Mouse (Mus musculus) ovary, postnatal 14 days (tissue): ENCODE measurements around the gene Hoxb4.

Source experiments
- DNase-seq: peaks from one replicate; pipeline ENCODE4 v3.0.0; 2022; ENCODE audit warnings: low spot score

The Hoxb4 gene

GRCm38 (mm10) chr11:96298895-96299667, 19.0 kb upstream of the Hoxb4 start:
- no peak for DNase-seq

DNA sequence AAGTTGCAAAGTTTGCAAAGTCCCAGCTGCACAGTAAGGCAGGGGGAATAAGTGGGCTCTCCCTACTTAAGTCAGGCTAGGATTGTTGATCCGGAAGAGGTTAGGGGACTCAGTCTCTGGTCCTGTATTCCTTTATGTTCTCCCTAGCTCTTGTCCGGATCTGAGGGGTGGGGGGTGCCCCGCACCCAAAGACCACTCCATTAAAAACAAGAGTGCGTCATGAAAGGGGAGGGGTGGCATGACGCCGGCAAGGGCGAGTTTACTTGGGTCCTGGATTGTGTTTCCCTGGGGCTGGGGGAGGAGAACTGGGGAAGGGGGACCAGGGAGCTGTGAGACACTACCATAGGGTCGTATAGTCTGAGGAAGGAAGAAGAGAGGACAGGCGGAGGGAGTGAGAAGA, 18.3 kb upstream of the Hoxb4 start:
- no peak for DNase-seq

DNA sequence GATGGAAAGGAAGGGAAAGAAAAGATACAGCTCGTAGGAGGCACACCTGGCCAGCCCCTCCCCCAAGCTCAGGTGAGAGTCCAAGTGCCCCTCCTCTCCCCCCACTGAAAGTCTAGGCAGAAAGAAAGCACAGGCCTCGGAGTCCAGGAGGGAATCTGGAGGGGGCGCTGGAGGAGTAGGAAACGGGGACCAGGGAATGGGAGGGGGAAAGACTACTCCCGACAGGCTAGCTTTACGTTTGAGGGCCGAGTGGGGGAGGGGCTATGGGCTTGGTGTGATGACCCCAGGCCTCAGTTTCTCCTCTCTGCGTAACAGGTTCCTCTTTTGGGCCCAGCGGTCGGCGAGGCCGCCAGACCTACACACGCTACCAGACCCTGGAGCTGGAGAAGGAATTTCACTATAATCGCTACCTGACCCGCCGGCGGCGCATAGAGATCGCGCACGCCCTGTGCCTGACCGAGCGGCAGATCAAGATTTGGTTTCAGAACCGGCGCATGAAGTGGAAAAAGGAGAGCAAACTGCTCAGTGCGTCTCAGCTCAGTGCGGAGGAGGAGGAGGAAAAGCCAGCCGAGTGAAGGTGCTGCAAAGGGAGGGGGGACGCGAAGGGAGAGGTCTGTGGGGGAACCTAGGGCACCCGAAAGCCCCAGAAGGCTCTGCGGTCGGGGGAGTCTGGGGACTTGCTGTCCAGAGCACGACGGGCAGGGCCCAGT, 17.6 kb upstream of the Hoxb4 start:
- no peak for DNase-seq

GRCm38 (mm10) chr11:96301064-96301431, 17.0 kb upstream of the Hoxb4 start:
- no peak for DNase-seq

DNA sequence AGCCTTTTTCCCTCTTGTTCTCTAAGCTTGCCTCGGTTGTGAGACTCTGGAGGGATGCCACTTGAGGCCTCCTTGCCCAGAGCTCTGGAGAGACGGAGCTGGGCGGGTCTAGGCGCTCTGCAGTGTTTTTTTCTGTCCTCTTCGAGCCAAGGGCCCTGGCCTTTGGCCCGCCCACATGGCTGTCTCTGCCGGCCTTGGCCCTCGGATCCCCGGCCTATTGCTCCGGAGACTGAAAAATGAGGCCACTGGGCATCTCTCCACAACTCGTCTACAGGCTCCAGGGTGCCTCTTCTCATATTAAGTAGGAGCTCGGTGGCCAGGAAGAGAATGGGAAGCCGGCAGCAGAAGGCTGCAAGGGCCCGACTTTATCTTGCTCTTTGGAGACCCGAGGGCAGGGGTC, 16.2 kb upstream of the Hoxb4 start:
- no peak for DNase-seq

DNA sequence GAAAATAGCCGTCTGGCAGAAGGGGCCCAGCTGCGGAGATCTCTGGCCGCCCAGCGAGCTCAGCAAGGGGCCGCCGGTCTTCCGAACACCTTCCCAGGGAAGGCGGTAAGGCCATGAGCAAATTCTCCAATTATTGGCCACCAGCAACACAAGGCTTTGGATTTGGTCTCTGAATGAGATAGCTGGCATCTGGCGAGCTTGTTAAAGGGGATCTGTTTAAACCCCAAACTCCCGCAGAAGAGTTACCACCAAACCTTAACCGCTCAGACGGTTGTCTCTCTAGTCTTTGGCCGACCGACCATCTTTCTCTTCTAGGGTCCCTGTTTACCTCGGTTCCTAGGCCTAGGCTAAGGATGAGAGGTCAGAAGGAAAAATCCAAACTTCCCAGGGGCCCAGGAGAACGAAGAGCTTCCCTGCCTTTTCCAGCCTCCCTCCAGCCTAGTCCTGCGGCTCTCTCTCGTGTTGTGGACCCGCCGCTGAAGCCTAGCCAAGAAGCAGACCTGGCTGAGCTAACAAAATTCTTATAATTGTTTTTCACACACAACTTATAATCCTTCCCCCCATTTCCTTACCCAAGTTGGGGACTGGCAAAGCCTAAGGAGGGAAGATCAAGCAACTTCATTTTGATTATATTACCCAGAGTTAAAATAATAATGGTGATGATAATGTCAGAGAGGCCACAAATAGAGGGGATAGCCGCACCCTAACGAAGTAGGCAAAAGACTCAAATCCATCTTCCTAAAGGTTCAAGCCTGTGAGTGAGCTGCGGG, 15.5 kb upstream of the Hoxb4 start:
- DNase-seq = no peak

- peak; percentile 75 for DNase-seq
Measured at GRCm38 (mm10) chr11:96303151-96304099, 14.6 kb upstream of the Hoxb4 start, which contains the start of gene Hoxb5. TSS of gene Hoxb5 (plus strand) at chr11:96303336.

DNA sequence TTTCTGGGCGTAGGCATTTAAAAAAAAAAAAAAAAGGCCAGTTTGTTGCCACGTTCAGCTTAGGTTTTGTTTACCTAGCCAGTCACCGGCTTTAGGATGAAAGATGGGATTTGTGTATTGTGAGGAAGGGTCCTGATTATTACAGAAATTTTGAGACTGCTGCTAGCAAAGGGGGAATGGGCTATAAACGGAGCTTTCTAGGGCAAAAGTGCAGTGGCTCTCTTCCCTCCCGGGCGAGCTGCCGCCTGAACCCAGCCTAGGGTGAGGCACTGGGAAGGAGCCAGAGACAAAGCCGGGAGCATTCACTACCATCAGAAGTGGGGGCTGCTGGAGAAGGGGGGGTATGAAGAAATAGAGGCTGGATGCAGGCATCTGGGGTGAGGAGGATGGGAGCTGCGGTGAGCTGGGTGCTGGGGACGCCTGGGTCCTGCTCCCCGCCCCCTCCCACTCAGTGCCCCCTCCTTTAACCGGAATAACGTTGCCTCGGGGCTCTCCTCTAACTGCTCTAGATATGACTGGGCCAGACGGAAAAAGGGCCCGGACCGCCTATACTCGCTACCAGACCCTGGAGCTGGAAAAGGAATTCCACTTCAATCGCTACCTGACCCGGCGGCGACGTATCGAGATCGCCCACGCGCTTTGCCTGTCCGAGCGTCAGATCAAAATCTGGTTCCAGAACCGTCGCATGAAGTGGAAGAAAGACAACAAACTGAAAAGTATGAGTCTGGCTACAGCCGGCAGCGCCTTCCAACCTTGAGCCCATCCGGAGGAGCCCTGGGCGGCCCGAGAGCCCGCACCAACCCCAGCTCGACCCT, 13.5 kb upstream of the Hoxb4 start:
- DNase-seq = no peak

DNA sequence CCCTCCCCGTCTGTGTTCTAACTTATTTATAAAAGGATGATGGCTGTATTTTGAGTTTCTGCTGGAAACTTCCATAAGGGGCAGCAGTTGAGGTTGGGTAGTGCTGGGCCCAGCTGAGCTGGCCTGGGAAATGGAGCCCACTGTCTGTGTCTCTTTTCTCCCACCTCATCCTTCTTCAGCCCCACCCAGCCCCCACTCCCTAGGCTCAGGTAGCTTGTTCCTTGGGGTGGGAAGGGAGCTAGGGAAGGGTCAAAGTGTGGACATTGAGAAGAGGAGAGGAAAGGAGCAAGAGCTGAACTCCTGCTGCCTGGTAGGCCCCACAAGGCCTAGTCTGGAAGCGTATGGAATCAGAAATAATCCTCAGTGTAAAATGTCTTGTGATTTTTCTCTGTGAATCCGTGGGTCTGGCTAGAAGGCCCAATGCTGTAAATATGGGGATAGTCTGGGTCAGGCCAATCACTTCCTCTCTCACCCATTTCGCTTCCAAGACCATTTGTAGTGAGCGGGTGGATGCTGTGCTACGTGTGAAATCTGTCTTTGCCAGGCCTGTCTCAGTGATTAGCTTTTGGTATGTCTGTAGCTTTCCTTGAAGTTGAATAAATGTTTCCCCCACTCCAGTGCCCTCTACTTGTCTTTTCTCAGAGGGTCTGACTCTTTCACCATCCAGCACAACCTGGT, 12.4 kb upstream of the Hoxb4 start:
- no peak for DNase-seq

- DNase-seq = no peak
Measured at GRCm38 (mm10) chr11:96306183-96306907, 11.7 kb upstream of the Hoxb4 start.

DNA sequence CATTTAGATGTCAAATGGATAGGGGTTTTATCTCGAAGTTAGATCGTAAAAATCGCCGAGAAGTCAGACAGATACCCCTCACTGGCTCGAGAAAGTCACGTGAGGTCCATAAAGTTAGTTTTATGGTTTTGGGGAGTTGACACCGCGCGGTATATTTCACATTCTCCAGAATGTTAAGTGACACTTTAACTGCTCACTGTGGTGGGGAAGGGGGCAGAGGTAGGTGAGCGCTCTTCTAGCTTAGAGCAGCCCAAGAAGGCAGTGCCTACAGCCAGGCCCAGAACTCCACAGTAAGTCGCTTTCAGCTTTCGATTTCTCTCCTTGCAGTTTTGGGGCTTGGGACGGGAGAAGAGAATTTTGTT, 11.2 kb upstream of the Hoxb4 start:
- no peak for DNase-seq

- no peak for DNase-seq
Measured at GRCm38 (mm10) chr11:96308763-96309162, 9.3 kb upstream of the Hoxb4 start.

DNA sequence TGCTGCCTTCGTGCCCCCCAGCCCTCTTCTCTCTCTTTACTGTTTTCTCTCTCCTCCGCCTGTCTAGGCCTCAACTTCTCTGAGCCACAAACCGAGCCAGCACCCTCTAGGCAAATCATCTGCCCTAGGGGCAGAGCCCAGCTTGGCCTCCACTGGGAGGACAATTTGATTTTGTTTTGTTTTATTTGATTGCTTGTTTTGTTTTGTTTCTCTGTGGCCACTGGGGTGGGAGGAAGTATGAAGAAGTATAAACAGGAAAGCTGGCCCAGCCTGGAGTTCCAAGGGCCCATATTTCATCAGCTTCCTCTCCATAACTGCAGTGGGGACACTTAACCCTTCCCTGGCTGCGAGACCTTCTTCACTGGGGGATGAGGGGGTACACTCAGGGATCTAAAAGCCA, 8.8 kb upstream of the Hoxb4 start:
- no peak for DNase-seq

GRCm38 (mm10) chr11:96310183-96310938, 7.7 kb upstream of the Hoxb4 start:
- DNase-seq = no peak

GRCm38 (mm10) chr11:96311097-96311496, 7.0 kb upstream of the Hoxb4 start:
- no peak for DNase-seq

- DNase-seq = peak; percentile 58
Measured at GRCm38 (mm10) chr11:96311520-96312417, 6.3 kb upstream of the Hoxb4 start.

DNA sequence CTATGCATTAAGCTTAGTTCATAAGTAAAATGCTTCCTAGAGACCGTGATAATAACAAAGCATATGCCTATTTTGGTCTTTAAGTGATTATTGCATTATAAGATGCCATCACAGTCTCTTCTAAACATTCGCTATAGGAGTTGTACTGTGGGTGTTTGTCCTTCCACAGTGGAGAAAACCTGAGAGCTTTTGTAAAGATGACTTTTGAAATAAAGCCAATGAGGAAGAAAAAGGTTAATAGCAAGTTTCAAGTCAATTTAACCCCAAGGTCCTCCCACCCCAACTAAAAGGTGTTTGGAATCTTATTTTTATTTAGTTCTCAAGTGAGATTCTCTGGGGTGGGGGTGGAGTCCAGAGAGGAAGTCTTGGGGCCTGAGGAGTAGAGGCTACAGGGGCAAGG, 4.9 kb upstream of the Hoxb4 start:
- no peak for DNase-seq
